Mouse (Mus musculus): ENCODE measurements around the gene Bfsp2.

DNA sequence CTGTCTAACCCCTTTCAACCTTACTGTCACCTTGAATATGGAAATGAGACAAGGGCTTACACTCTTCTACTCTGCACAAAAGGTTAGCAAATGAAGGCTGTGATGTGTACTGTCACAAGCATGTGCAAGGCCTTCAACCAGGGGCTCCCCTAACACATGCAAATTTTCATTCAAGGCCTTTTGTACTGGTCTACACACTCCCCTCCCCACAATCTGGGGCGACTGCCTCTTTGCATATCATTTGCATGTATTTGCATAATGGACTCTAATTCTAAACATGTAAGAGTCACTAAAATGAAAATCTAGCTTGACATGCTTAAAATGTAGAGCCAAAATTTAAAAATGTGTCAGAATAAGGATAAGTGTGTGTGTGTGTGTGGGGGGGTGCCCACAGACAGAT, 24.4 kb upstream of the Bfsp2 start:
- TF ChIP-seq CTCF (IDR thresholded peaks at IDR 0.05; ENCODE audit: low read depth, low read length): no peak
- no peak for TF ChIP-seq POLR2A (IDR thresholded peaks at IDR 0.05; ENCODE audit: borderline replicate concordance, low read depth, low read length)

All from bone marrow macrophage, adult 2 months (primary cell).